Mouse (Mus musculus): ENCODE measurements around the gene Tmem170b. TPM values are rescaled to one million over a fixed set of nuclear protein-coding genes. Genes with fewer than 3 reads are reported as not detected.

The Tmem170b gene
- polyA plus RNA-seq, 1 experiment from 2014 or later = 11.2 TPM

Other genes starting within 250 kb of the Tmem170b start
- 71.7 and 76.3 TPM in 2 replicates for gene Nedd9, start 118.5 kb upstream of the Tmem170b start, polyA plus RNA-seq (2015; fragmentation: Nextera tagmentation; extraction: Ambion mirVana)
- 0.21 and 0.38 TPM in 2 replicates for gene Adtrp, start 241.8 kb downstream of the Tmem170b start, polyA plus RNA-seq (2015; fragmentation: Nextera tagmentation; extraction: Ambion mirVana)

All from lung, embryonic 15.5 days (tissue).